Mouse (Mus musculus): Measurements from ENCODE around the gene Map3k7cl. TPM values are rescaled to one million over a fixed set of nuclear protein-coding genes. Genes with fewer than 3 reads are reported as not detected.

Map3k7cl gene
- total RNA-seq, 1 experiment, result not detected

DNA sequence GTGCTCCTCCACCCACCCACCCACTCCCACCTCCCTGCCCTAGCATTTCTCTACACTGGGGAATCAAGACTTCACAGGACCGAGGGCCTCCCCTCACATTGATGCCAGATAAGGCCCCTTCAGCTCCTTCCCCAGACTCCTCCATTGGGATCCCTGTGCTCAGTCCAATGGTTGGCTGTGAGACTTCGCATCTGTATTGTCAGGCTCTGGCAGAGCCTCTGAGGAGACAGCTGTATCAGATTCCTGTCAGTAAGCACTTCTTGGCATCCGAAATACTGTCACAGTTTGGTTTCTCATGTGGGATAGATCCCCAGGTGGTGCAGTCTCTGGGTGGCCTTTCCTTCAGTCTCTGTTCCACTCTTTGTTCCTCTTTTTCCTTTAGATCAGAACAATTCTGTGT, 68.1 kb downstream of the Map3k7cl start:
- in situ Hi-C loops (cut with MboI; ENCODE audit: low sequenced_read_pairs in 2 of 2, unreplicated experiment in 2 of 2), result no loop called here
- Histone ChIP-seq H3K4me1 (ENCODE audit: control insufficient read depth in 2 of 2, insufficient read depth in 2 of 2, low read length in 2 of 2, poor library complexity in 1 of 2) (no peaks in the 10 kb centered on the region), H3K36me3 (ENCODE audit: control insufficient read depth, insufficient read depth, low read length, poor library complexity, severe bottlenecking) (no peaks in the 10 kb centered on the region), H3K9me3 (ENCODE audit: control insufficient read depth, insufficient read depth, low read depth, low read length) (no peaks in the 10 kb centered on the region), H3K27ac (ENCODE audit: insufficient read depth, low read depth, low read length, poor library complexity, severe bottlenecking) (no peak overlapping the region), H3K4me3 (ENCODE audit: insufficient read depth in 1 of 2, low read depth in 1 of 2, low read length in 2 of 2, poor library complexity in 1 of 2, severe bottlenecking in 1 of 2) (no peak overlapping the region), H3K9ac (ENCODE audit: insufficient read depth, low read depth, low read length, poor library complexity, severe bottlenecking) (no peak overlapping the region)
- TF ChIP-seq ZNF384 (IDR thresholded peaks at IDR 0.05; ENCODE audit: low read depth, low read length) (no peak), ZC3H11A (IDR thresholded peaks at IDR 0.05; ENCODE audit: borderline replicate concordance, low read depth, low read length) (no peak), MAFK (IDR thresholded peaks at IDR 0.05; ENCODE audit: insufficient read depth, low read depth, low read length) (no peak), CHD2 (IDR thresholded peaks at IDR 0.05; ENCODE audit: low read depth, low read length) (no peak), HCFC1 (IDR thresholded peaks at IDR 0.05; ENCODE audit: borderline replicate concordance, insufficient read depth, low read length) (no peak)
- no peak for DNase-seq (ENCODE audit: low read depth, low spot score)

DNA sequence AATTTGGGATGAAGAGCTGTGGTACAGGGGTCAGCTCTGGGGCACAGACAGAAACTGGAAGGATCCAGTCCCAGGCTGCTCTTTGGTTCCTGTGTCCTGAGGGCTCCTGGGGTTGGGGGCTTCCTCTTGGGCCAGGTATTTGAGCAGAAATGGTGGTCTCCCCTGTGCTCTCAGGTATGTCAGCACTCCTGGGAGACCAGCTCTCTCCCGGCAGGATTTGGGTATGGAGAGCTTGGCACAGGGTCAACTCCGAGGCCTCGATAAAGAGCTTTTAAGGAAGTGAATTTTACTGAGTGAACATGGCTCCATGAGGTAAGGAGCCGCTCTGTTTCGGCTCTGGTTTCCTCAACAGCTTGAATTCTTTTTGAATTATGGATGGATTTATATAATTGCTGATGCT, 70.8 kb downstream of the Map3k7cl start:
- H3K9ac ChIP-seq (ENCODE audit: insufficient read depth, low read depth, low read length, poor library complexity, severe bottlenecking), result no peak overlapping the region
- no peak overlapping the region for H3K4me3 ChIP-seq (ENCODE audit: insufficient read depth in 1 of 2, low read depth in 1 of 2, low read length in 2 of 2, poor library complexity in 1 of 2, severe bottlenecking in 1 of 2)
- DNase-seq (ENCODE audit: low read depth, low spot score), result no peak
- no peak for TF ChIP-seq CHD2 (IDR thresholded peaks at IDR 0.05; ENCODE audit: low read depth, low read length)
- no peak for TF ChIP-seq HCFC1 (IDR thresholded peaks at IDR 0.05; ENCODE audit: borderline replicate concordance, insufficient read depth, low read length)
- TF ChIP-seq MAFK (IDR thresholded peaks at IDR 0.05; ENCODE audit: insufficient read depth, low read depth, low read length), result no peak
- no peak for TF ChIP-seq ZNF384 (IDR thresholded peaks at IDR 0.05; ENCODE audit: low read depth, low read length)
- no peak for TF ChIP-seq ZC3H11A (IDR thresholded peaks at IDR 0.05; ENCODE audit: borderline replicate concordance, low read depth, low read length)
- in situ Hi-C loops (cut with MboI; ENCODE audit: low sequenced_read_pairs in 2 of 2, unreplicated experiment in 2 of 2), result no loop called here
- H3K9me3 ChIP-seq (ENCODE audit: control insufficient read depth, insufficient read depth, low read depth, low read length), result no peaks in the 10 kb centered on the region
- H3K27ac ChIP-seq (ENCODE audit: insufficient read depth, low read depth, low read length, poor library complexity, severe bottlenecking), result no peak overlapping the region
- no peaks in the 10 kb centered on the region for H3K36me3 ChIP-seq (ENCODE audit: control insufficient read depth, insufficient read depth, low read length, poor library complexity, severe bottlenecking)
- no peaks in the 10 kb centered on the region for H3K4me1 ChIP-seq (ENCODE audit: control insufficient read depth in 2 of 2, insufficient read depth in 2 of 2, low read length in 2 of 2, poor library complexity in 1 of 2)

DNA sequence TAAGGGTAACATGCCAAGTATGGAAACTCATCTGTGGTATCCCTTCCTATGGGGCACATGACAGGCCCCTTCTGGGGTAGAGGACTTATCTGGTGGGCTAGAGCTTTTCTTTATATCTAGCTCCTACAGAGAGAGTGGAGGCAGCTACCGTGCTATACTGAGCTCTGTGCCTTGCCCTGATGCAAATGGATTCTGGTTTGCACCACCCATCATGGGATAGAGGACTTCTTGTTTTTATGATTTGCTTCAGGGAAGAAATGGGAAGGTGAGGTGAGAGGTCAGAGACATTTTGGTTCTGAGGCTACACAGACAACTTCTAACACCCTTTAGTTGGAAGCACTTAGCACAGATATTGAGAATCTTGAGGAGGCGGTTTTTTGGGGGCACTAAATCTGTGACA, 71.8 kb downstream of the Map3k7cl start:
- in situ Hi-C loops (cut with MboI; ENCODE audit: low sequenced_read_pairs in 2 of 2, unreplicated experiment in 2 of 2), result no loop called here
- TF ChIP-seq CHD2 (IDR thresholded peaks at IDR 0.05; ENCODE audit: low read depth, low read length) (no peak), ZNF384 (IDR thresholded peaks at IDR 0.05; ENCODE audit: low read depth, low read length) (no peak), ZC3H11A (IDR thresholded peaks at IDR 0.05; ENCODE audit: borderline replicate concordance, low read depth, low read length) (no peak), HCFC1 (IDR thresholded peaks at IDR 0.05; ENCODE audit: borderline replicate concordance, insufficient read depth, low read length) (no peak), MAFK (IDR thresholded peaks at IDR 0.05; ENCODE audit: insufficient read depth, low read depth, low read length) (no peak)
- Histone ChIP-seq H3K36me3 (ENCODE audit: control insufficient read depth, insufficient read depth, low read length, poor library complexity, severe bottlenecking) (no peaks in the 10 kb centered on the region), H3K4me1 (ENCODE audit: control insufficient read depth in 2 of 2, insufficient read depth in 2 of 2, low read length in 2 of 2, poor library complexity in 1 of 2) (no peaks in the 10 kb centered on the region), H3K4me3 (ENCODE audit: insufficient read depth in 1 of 2, low read depth in 1 of 2, low read length in 2 of 2, poor library complexity in 1 of 2, severe bottlenecking in 1 of 2) (no peak overlapping the region), H3K9me3 (ENCODE audit: control insufficient read depth, insufficient read depth, low read depth, low read length) (no peaks in the 10 kb centered on the region), H3K9ac (ENCODE audit: insufficient read depth, low read depth, low read length, poor library complexity, severe bottlenecking) (no peak overlapping the region), H3K27ac (ENCODE audit: insufficient read depth, low read depth, low read length, poor library complexity, severe bottlenecking) (no peak overlapping the region)
- no peak for DNase-seq (ENCODE audit: low read depth, low spot score)

DNA sequence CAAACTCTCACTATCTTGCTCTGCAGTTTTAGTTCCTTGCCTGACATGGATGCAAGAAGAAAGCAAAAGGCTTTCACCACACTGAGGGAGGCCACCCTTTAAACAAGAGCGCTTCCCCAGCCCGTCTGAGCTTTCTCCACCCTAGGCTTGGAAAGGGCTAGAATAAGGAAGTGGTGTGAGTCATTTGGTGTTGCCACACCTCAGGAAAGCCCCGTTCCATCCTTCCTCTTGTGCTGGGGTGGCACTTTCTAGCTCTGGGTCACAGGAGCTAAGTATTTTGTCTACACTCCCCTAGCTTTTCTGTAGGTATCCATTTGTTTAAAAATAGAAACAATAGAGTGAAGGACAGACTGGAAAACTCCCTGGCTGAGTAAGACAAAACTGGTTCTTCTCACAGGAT, 72.2 kb downstream of the Map3k7cl start:
- Histone ChIP-seq H3K4me1 (ENCODE audit: control insufficient read depth in 2 of 2, insufficient read depth in 2 of 2, low read length in 2 of 2, poor library complexity in 1 of 2) (no peaks in the 10 kb centered on the region), H3K9me3 (ENCODE audit: control insufficient read depth, insufficient read depth, low read depth, low read length) (no peaks in the 10 kb centered on the region), H3K36me3 (ENCODE audit: control insufficient read depth, insufficient read depth, low read length, poor library complexity, severe bottlenecking) (no peaks in the 10 kb centered on the region), H3K4me3 (ENCODE audit: insufficient read depth in 1 of 2, low read depth in 1 of 2, low read length in 2 of 2, poor library complexity in 1 of 2, severe bottlenecking in 1 of 2) (no peak overlapping the region), H3K9ac (ENCODE audit: insufficient read depth, low read depth, low read length, poor library complexity, severe bottlenecking) (no peak overlapping the region), H3K27ac (ENCODE audit: insufficient read depth, low read depth, low read length, poor library complexity, severe bottlenecking) (no peak overlapping the region)
- in situ Hi-C loops (cut with MboI; ENCODE audit: low sequenced_read_pairs in 2 of 2, unreplicated experiment in 2 of 2), result no loop called here
- no peak for DNase-seq (ENCODE audit: low read depth, low spot score)
- TF ChIP-seq HCFC1 (IDR thresholded peaks at IDR 0.05; ENCODE audit: borderline replicate concordance, insufficient read depth, low read length) (no peak), MAFK (IDR thresholded peaks at IDR 0.05; ENCODE audit: insufficient read depth, low read depth, low read length) (no peak), ZNF384 (IDR thresholded peaks at IDR 0.05; ENCODE audit: low read depth, low read length) (no peak), ZC3H11A (IDR thresholded peaks at IDR 0.05; ENCODE audit: borderline replicate concordance, low read depth, low read length) (no peak), CHD2 (IDR thresholded peaks at IDR 0.05; ENCODE audit: low read depth, low read length) (no peak)

DNA sequence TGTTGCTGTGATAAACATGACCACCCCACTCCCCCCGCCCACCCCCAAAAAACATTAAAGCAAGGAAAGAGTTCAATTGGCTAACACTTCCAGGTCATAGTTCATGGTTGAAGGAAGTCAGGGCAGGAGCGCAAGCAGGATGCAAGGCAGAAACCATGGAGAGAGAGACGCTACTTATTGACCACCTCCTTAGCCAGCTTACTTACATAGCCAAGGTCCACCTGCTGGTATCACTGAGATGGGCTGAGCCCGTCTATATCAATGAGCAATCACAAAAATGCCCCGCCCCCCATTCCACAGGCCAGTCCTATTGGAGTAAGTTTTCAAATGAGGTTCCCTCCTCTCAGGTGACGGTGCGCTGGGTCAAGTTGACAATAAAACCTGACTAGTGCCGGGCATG, 72.7 kb downstream of the Map3k7cl start:
- TF ChIP-seq MAFK (IDR thresholded peaks at IDR 0.05; ENCODE audit: insufficient read depth, low read depth, low read length), result no peak
- no peak for TF ChIP-seq ZNF384 (IDR thresholded peaks at IDR 0.05; ENCODE audit: low read depth, low read length)
- TF ChIP-seq HCFC1 (IDR thresholded peaks at IDR 0.05; ENCODE audit: borderline replicate concordance, insufficient read depth, low read length), result no peak
- no peak for TF ChIP-seq ZC3H11A (IDR thresholded peaks at IDR 0.05; ENCODE audit: borderline replicate concordance, low read depth, low read length)
- no peak for TF ChIP-seq CHD2 (IDR thresholded peaks at IDR 0.05; ENCODE audit: low read depth, low read length)
- no peaks in the 10 kb centered on the region for H3K36me3 ChIP-seq (ENCODE audit: control insufficient read depth, insufficient read depth, low read length, poor library complexity, severe bottlenecking)
- no peaks in the 10 kb centered on the region for H3K4me1 ChIP-seq (ENCODE audit: control insufficient read depth in 2 of 2, insufficient read depth in 2 of 2, low read length in 2 of 2, poor library complexity in 1 of 2)
- H3K9ac ChIP-seq (ENCODE audit: insufficient read depth, low read depth, low read length, poor library complexity, severe bottlenecking), result no peak overlapping the region
- no peak overlapping the region for H3K4me3 ChIP-seq (ENCODE audit: insufficient read depth in 1 of 2, low read depth in 1 of 2, low read length in 2 of 2, poor library complexity in 1 of 2, severe bottlenecking in 1 of 2)
- H3K9me3 ChIP-seq (ENCODE audit: control insufficient read depth, insufficient read depth, low read depth, low read length), result no peaks in the 10 kb centered on the region
- in situ Hi-C loops (cut with MboI; ENCODE audit: low sequenced_read_pairs in 2 of 2, unreplicated experiment in 2 of 2), result no loop called here
- H3K27ac ChIP-seq (ENCODE audit: insufficient read depth, low read depth, low read length, poor library complexity, severe bottlenecking), result no peak overlapping the region
- no peak for DNase-seq (ENCODE audit: low read depth, low spot score)

All from ES-E14 (cell line).